8 mouse cellular contexts compared by ENCODE assay signal in genomic region chr5:72168285-72168621, GRCm38 (mm10). TPM values are rescaled to one million over a fixed set of nuclear protein-coding genes. Genes with fewer than 3 reads are reported as not detected.
DNase-seq lines count a peak whose midpoint lies in the region; ATAC-seq and TF ChIP-seq lines count a peak whose summit lies in the region.

No protein-coding gene starts in this region.

- H3K4me2 ChIP-seq in kidney, postnatal 0 days (ENCODE audit: low read length), result peak overlapping the region; percentile 58
- peak overlapping the region; percentile 37 for H3K4me2 ChIP-seq in embryonic facial prominence, embryonic 12.5 days (replicated peaks)
- H3K4me2 ChIP-seq in intestine, embryonic 14.5 days (ENCODE audit: low read length), result peak overlapping the region; percentile 43
- peak overlapping the region; percentile 92 for H3K4me2 ChIP-seq in midbrain, postnatal 0 days (ENCODE audit: low read depth, low read length, poor library complexity, severe bottlenecking)

- 0 out of 2 replicates have a peak, but pooled peaks cover 6% of the 10 kb centered on the region for H3K4me1 ChIP-seq in kidney, postnatal 0 days (replicated peaks; ENCODE audit: insufficient read depth, low read length)
- peaks cover 9% of the 10 kb centered on the region for H3K4me1 ChIP-seq in embryonic facial prominence, embryonic 12.5 days
- H3K4me1 ChIP-seq in intestine, embryonic 14.5 days (replicated peaks; ENCODE audit: control insufficient read depth, insufficient read depth, low read length), result peaks cover 17% of the 10 kb centered on the region
- H3K4me1 ChIP-seq in midbrain, postnatal 0 days (ENCODE audit: insufficient read depth, low read length), result peaks cover 12% of the 10 kb centered on the region; the same call in 1 of the 2 replicates

- TF ChIP-seq CTCF in kidney, postnatal 0 days (IDR thresholded peaks at IDR 0.05; ENCODE audit: low read depth), result no peak
- no peak for TF ChIP-seq CTCF in midbrain, postnatal 0 days (IDR thresholded peaks at IDR 0.05)

- ATAC-seq in kidney, postnatal 0 days (replicated peaks; ENCODE audit: low FRiP score, low read depth), result no peak; the same call in 1 of the 2 replicates
- peak; percentile 59; the same call in 1 of the 2 replicates for ATAC-seq in embryonic facial prominence, embryonic 12.5 days (ENCODE audit: insufficient number of reproducible peaks, insufficient read depth, low FRiP score, low TSS enrichment)
- ATAC-seq in intestine, embryonic 14.5 days (replicated peaks; ENCODE audit: low FRiP score, low TSS enrichment, low read depth), result peak; percentile 74; the same call in 1 of the 2 replicates
- no peak for ATAC-seq in midbrain, postnatal 0 days (ENCODE audit: low FRiP score)

- no peaks in the 10 kb centered on the region for H3K9me3 ChIP-seq in kidney, postnatal 0 days (replicated peaks; ENCODE audit: low read length)
- no peaks in the 10 kb centered on the region for H3K9me3 ChIP-seq in embryonic facial prominence, embryonic 12.5 days
- no peaks in the 10 kb centered on the region for H3K9me3 ChIP-seq in intestine, embryonic 14.5 days (ENCODE audit: control insufficient read depth, low read length)
- no peaks in the 10 kb centered on the region for H3K9me3 ChIP-seq in midbrain, postnatal 0 days (ENCODE audit: low read length)

- H3K9ac ChIP-seq in kidney, postnatal 0 days (ENCODE audit: low read depth, low read length), result no peak overlapping the region
- no peak overlapping the region for H3K9ac ChIP-seq in embryonic facial prominence, embryonic 12.5 days
- H3K9ac ChIP-seq in intestine, embryonic 14.5 days (ENCODE audit: low read length), result no peak overlapping the region
- no peak overlapping the region for H3K9ac ChIP-seq in midbrain, postnatal 0 days (replicated peaks; ENCODE audit: low read length, poor library complexity, severe bottlenecking)

- H3K4me3 ChIP-seq in kidney, postnatal 0 days (replicated peaks; ENCODE audit: low read depth, low read length), result peak overlapping the region; percentile 59
- peak overlapping the region; percentile 80 for H3K4me3 ChIP-seq in embryonic facial prominence, embryonic 12.5 days
- H3K4me3 ChIP-seq in intestine, embryonic 14.5 days (ENCODE audit: low read depth, low read length), result peak overlapping the region; percentile 70
- H3K4me3 ChIP-seq in midbrain, postnatal 0 days (ENCODE audit: low read depth, low read length), result peak overlapping the region; percentile 67

- DNase-seq in kidney, postnatal 0 days (ENCODE audit: low spot score), result no peak
- no peak for DNase-seq in kidney, postnatal 10 days
- no peak for DNase-seq in intestine, embryonic 14.5 days (ENCODE audit: low spot score)
- DNase-seq in midbrain, postnatal 0 days (ENCODE audit: low spot score), result no peak
- no peak for DNase-seq in right cerebral cortex, postnatal 10 days (ENCODE audit: low spot score in 2 of 2)
- DNase-seq in gastrocnemius, postnatal 10 days, result no peak
- no peak for DNase-seq in cerebellum, adult 11 months

- no peaks in the 10 kb centered on the region for H3K36me3 ChIP-seq in kidney, postnatal 0 days (ENCODE audit: insufficient read depth, low read length)
- H3K36me3 ChIP-seq in embryonic facial prominence, embryonic 12.5 days, result 0 out of 2 replicates have a peak, but pooled peaks cover 5% of the 10 kb centered on the region
- peaks cover 11% of the 10 kb centered on the region; the same call in 1 of the 2 replicates for H3K36me3 ChIP-seq in intestine, embryonic 14.5 days (ENCODE audit: control insufficient read depth, insufficient read depth, low read length)
- H3K36me3 ChIP-seq in midbrain, postnatal 0 days (ENCODE audit: insufficient read depth, low read length), result no peaks in the 10 kb centered on the region; the same call in 1 of the 2 replicates

- no peak overlapping the region for H3K27ac ChIP-seq in kidney, postnatal 0 days
- H3K27ac ChIP-seq in embryonic facial prominence, embryonic 12.5 days, result peak overlapping the region; percentile 57; the same call in 1 of the 2 replicates
- H3K27ac ChIP-seq in intestine, embryonic 14.5 days (ENCODE audit: low read depth), result no peak overlapping the region
- H3K27ac ChIP-seq in midbrain, postnatal 0 days (ENCODE audit: low read depth, low read length), result no peak overlapping the region

- WGBS in kidney, postnatal 0 days, result 3% methylated on average over 4 of the region's 4 CpGs
- 0% methylated on average over 4 of the region's 4 CpGs for WGBS in embryonic facial prominence, embryonic 12.5 days
- 2% methylated on average over 4 of the region's 4 CpGs for WGBS in intestine, embryonic 14.5 days
- WGBS in midbrain, postnatal 0 days, result 0% methylated on average over 2 of the region's 4 CpGs

- no peaks in the 10 kb centered on the region for H3K27me3 ChIP-seq in kidney, postnatal 0 days (ENCODE audit: insufficient read depth, low read length)
- no peaks in the 10 kb centered on the region for H3K27me3 ChIP-seq in embryonic facial prominence, embryonic 12.5 days
- no peaks in the 10 kb centered on the region for H3K27me3 ChIP-seq in intestine, embryonic 14.5 days (replicated peaks; ENCODE audit: control insufficient read depth, insufficient read depth, low read length)
- no peaks in the 10 kb centered on the region for H3K27me3 ChIP-seq in midbrain, postnatal 0 days (ENCODE audit: insufficient read depth, low read length)

RNA-seq across cellular contexts. Expression of gene Commd8, which starts 0.3 kb away (rescaled TPM):
- polyA plus RNA-seq in kidney, postnatal 0 days (2015; fragmentation: Nextera tagmentation; extraction: Ambion mirVana), result 162 and 163 TPM in 2 replicates
- polyA plus RNA-seq in embryonic facial prominence, embryonic 12.5 days (2016; fragmentation: Nextera tagmentation; extraction: Ambion mirVana), result 145 and 152 TPM in 2 replicates
- polyA plus RNA-seq in intestine, embryonic 14.5 days (2014; fragmentation: Nextera tagmentation; extraction: Ambion mirVana), result 110 and 126 TPM in 2 replicates
- total RNA-seq in midbrain, postnatal 0 days (2014; rRNA removed), result 23.9 and 34.0 TPM in 2 replicates
- polyA plus RNA-seq in midbrain, postnatal 0 days (2015; fragmentation: Nextera tagmentation; extraction: Ambion mirVana), result 146 and 151 TPM in 2 replicates
- total RNA-seq in gastrocnemius, postnatal 10 days (2021), result 10 to 100 TPM; 36.7 to 38.6 TPM

Comparison
In these comparisons a context has a peak if more than half of its experiments do, and no peak if none do; other contexts are left out.
1. ATAC-seq: peak in embryonic facial prominence, embryonic 12.5 days (single experiment) and intestine, embryonic 14.5 days (single experiment); none in kidney, postnatal 0 days (single experiment) and midbrain, postnatal 0 days (single experiment).
2. H3K4me2 ChIP-seq: peak in every context shown above with its lines; median percentile 92 in midbrain, postnatal 0 days; 58 in kidney, postnatal 0 days; 43 in intestine, embryonic 14.5 days; 37 in embryonic facial prominence, embryonic 12.5 days.
3. Peak in every context shown above with its lines, with median percentiles within 50 percentile points of each other: H3K4me3 ChIP-seq.